Mouse (Mus musculus) MN1 (cell line): ENCODE data around the gene Tmed1.
"Not testable (repeated sequence)": the region's sequence is repeated elsewhere in the genome, so short reads cannot be mapped to it uniquely, and the experiment has no call there.

Experiments
- DNase-seq: peaks from one replicate; pipeline ENCODE4 v3.0.0-alpha.2; 2016; ENCODE audit warnings: low spot score

The Tmed1 gene

DNA sequence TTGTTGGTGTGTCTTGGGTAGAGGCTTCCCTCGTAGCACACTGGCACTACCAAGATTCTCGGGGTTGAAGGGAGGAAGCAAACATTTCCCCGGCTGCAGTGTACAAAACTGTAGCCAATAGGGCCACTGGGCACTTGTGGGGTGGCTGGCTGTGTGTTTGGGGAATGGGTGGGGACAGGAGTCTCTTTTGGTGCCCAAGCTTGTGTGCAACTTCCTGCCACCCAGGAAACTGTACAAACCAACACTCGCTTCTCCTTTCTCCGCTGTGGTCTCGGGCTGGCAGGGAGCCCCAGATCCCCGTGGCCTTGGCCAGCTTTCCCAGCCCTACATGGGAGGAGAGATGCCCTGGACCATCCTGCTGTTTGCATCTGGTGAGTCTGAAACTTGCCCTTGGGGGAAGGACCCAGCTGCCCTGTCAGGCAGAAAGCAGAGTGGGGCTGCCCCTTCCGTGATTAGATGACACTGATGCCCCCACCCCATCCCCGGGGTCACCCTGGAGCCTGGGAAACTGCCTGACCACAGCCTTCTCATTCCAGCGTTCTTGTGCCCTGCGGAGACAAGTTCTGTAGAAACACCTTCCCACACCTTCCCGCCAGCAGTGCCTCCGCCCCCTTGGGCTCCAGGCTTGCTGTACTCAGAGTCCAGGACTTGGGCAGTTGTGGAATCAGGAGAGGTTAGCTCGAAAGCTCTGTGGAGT, 16.0 kb upstream of the Tmed1 start, which contains the start of gene AB124611:
TSS of gene AB124611 (plus strand) at position 240 of the 697 bp plus-strand sequence.
- DNase-seq: no peak

DNA sequence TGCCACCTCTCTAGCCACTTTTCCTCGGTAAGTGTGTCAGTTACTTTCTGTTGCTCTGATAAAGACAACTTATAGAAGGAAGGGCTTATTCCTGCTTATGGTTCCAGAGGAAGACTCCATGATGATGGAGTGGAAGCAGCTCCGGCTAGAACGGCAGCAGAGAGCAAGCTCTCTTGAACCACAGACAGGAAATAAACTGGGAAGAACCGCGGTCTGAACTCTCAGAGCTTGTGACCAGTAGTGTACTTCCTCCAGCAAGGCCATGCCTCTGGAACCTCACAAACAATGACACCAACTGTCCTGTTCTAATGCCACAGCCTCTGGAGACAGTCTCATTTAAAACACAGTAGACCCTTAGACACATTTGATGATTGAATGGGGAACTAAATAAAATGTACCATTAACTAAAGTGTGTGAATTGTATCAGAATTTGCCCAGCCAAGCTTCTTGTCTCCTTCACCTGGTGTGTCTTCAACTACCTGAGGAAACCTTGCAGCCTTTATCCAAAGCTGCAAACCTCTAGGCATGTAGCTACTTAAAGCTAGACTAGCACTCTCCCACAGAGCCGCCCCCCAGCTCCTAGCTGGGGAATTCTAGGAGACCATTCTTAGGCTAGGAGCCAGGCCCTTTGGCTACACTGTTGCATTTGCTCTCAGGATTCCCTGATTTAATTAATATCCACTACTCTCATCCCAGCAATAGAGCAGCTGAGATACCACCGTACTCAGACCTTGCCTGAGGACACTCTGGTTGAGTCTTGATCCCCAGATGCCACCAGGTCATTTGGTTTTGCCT, 15.3 kb upstream of the Tmed1 start:
- DNase-seq: no peak

DNA sequence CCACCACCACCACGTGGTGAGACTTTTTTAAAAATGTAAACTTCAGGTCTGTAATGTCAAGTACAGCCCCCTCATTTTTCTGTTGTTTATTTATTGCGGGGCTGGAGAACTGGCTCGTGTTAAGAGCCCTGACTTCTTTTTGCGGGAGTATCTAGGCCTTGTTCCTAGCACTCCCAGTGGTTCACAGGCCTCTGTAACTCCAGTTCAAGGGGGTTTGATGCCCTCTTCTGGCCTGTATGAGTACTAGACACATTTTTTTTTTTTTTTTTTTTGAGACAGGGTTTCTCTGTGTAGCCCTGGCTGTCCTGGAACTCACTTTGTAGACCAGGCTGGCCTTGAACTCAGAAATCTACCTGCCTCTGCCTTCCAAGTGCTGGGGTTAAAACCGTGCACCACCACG, 8.6 kb upstream of the Tmed1 start:
- DNase-seq: not testable (repeated sequence)

DNA sequence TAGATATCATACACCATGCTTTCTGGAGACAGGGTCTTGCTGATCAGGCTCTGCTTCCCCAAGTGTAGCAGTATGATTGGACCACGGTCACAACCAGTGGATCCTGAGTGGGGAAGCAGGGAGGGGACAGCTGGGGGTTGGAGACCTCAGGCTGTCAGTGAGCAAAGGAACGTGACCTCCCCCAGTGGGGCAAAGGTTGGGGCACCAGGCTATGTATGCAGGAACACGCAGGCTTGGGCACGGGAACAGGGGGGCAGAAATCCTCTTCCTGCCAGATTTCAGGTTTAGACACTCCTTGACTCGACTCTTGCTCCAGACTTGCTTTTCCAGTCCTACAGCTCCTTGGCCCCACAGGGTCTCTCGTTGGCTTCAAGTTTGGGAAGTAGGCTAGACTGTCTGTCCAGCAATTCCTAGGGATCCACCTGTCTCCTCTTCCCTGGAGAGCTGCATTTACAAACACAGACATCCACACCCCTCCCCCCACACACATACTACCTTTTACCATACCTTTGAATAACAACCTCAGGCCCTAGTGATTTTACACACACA, 8.0 kb upstream of the Tmed1 start:
- DNase-seq: no peak

DNA sequence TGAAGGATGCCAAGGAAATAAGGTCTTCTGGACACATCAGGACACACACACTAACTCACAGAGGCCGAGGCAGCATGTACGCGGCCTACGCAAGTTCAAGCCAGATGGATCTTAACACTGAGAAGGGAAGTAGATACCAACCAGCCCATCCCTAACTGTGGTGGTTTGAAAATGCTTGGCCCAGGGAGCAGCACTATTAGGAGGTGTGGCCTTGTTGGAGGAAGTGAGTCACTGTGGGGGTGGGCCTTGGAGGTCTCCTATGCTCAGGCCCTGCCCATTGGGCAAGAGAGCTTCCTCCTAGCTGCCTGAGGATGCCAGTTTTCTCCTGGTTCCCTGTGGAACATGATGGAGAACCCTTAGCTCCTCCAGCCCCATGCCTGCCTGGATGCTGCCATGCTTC, 3.4 kb upstream of the Tmed1 start:
- no peak for DNase-seq

DNA sequence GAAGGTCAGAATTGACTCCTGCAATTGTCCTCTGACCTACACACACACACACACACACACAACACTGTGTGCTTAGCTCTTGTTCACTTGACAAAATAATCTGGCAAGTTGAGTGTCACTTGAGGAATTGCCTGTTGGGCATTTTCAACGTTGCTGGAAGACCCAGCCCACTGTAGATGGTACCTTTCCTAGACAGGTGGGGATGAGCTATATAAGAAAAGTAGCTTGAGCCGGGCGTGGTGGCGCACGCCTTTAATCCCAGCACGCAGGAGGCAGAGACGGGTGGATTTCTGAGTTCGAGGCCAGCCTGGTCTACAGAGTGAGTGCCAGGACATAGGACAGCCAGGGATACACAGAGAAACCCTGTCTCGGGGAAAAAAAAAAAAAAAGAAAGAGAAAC, 1.0 kb upstream of the Tmed1 start:
- no peak for DNase-seq

DNA sequence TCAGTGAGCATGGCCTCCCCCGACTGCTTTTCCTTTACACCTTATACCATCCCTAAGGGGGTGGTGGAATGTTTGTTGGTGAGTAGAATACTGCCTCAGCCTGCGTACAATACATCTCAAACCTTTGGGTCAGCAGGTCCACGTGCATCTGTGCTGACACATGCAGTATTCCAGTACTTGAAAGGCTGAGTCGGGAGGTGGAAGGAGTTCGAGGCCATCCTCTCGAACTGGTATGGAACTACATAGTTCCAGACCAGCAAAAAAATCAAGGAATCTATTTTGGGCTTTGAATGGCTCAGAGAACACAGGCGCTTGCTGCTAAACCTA, 600 bp upstream of the Tmed1 start:
- DNase-seq: no peak

DNA sequence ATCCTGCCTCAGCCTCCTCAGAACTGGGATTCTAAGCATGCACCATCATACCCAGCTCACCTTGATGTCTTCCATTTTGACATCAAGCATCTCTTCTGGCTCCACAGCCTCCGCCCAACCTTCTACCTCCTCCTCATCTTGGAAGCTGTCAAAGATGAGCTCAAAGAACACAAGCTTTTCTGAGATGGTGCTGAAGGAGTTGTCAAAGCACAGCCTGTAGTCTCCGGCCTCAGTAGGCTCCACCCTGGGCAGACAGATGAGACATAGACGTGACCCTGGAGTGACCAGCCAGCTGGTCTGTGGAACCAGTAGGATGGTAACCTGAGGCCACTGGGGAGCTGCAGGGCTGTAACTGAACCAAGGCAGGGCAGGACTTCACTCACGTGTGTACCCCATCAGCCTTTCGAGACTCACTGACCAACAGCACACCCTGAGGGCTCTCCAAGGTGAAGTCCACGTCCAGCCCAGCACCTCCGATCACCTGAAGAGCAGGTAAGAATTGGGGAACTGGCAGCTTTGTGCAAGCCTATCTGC, 1.1 kb downstream of the Tmed1 start:
- DNase-seq: no peak

DNA sequence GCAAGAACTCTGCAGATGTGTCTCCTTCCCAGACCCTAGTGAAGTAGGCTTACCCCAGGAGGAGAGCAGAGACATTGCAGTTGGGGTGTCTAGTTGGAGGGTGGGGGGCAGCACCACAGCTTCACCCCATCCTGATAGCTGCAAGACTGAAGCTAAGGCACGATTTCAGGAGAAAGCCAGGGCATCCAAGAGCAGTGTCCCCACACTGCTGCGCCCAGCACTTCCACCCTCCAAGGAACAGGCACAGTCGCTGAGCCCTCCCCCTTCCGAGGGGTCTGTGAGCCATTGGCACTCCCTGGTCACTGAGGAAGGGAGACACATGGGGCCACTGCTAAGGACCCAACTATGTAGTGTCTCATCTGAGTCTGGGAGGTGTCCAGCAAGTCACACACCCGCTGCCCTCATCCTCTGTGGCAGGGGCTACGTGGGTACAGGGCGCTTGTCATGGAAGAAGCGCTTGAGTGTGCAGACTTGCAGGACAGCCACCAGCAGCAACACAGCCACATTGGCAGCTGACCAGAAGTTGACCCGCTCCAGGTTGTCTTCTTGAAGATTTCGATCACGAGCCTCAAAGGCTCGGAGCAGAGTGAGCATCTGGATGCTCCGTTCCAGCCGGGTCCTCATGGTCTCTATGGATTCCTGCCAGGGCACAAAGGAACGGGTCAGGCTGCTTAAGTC, 2.2 kb downstream of the Tmed1 start:
- peak; percentile 49 for DNase-seq

DNA sequence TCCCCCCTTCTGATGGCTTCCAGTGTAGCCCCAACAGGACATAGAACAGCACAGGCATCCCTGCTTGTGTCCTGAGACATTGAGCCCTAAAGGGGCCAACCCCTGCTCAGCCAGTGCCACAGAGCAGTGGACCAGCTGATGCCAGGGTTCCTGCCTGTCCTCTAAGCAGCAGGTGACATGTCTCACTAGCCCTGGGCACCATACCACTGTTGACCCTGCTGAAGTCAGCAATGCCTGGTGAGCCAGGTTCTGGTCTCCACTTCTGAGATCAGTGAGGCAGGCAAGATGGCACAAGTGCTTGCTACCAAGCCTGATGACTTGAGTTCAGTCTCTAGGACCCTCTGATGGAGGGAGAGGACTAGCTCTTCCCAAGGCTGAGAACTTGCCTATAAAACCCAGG, 4.3 kb downstream of the Tmed1 start:
- DNase-seq: no peak

DNA sequence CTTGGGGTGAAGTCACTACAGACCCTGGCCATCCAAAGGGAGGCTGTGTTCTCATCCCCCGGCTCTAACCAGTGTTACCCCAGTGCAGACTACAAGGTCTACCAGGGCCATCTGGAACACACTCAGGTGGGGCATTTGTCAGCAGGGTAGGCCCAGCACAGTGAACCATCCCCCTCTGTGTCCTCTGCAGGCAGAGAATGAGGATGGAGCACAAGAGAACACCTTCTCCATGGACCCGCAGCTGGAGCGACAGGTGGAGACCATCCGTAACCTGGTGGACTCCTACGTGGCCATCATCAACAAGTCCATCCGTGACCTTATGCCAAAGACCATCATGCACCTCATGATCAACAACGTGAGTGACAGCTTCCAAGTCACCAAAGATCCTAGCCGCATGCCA, 6.7 kb downstream of the Tmed1 start:
- DNase-seq: no peak

DNA sequence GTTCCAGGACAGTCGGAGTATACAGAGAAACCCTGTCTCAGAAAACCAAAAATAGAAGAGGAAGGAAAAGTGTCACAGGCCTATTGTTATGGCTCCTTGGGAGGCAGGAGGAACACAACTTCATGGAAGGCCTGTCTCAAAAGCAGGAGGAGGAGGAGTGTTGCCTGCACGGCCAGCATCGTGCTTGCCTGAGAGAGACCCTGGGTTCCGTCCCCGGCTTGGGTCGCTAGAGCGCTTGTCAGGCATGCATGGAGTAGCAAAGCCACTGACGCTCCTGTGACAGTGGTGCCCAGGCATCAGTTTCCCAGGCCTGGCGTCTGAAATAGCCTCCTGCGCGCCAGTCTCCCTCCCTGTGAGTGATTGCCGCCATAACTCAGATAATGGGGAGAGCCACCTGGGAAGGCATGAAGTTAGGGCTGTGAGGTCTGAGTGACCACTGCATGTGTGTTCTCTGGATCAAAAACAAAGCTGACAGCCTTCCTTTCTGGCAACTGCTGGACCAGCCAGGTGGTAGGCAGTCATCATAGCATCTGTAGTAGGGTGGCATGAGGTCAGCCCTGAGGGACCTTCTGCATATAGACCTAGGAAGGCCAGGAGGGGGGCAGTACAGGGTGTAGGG, 11.7 kb downstream of the Tmed1 start:
- DNase-seq: no peak

DNA sequence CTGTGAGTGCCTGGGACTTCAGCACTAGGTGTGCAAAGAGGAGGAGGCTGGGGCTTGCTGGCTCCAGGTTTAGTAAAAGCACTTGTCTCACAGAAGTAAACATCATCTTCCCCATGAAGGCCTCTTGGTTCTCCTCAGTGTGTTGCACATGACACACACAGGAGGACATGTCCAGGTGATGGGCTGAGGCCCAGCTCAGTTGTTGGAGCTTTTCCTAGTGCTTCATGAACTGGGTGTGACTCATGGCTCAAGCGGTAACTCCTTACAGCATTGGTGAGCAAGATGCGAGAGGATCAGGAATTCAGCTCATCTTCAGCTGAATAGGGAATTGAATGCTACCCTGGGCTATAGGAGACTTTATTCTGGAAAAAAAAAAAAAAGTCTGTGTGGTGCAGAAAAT, 12.4 kb downstream of the Tmed1 start:
- DNase-seq: no peak

DNA sequence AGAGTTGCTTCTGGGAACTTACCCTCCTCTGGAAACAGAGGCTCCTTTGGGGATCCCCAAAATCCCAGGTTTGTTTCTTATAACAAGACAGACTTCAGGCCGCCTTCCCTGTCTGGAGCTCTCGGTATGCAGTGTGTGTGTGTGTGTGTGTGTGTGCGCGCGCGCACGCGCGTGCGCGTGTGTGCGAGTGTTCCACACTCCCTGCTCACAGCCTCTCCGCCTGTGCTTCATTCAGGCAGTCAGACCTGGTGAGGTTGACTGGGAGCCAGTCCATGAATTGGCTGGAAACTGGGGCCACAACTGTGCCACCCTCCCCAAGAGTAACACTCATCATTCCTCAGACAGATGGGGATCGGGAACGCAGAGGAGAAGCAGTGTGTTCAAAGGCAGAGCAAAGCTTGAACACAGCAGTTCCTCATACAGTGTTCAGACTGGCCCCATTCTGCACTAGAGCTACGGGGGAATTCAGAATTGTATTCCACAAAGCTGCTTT, 13.0 kb downstream of the Tmed1 start:
- no peak for DNase-seq

DNA sequence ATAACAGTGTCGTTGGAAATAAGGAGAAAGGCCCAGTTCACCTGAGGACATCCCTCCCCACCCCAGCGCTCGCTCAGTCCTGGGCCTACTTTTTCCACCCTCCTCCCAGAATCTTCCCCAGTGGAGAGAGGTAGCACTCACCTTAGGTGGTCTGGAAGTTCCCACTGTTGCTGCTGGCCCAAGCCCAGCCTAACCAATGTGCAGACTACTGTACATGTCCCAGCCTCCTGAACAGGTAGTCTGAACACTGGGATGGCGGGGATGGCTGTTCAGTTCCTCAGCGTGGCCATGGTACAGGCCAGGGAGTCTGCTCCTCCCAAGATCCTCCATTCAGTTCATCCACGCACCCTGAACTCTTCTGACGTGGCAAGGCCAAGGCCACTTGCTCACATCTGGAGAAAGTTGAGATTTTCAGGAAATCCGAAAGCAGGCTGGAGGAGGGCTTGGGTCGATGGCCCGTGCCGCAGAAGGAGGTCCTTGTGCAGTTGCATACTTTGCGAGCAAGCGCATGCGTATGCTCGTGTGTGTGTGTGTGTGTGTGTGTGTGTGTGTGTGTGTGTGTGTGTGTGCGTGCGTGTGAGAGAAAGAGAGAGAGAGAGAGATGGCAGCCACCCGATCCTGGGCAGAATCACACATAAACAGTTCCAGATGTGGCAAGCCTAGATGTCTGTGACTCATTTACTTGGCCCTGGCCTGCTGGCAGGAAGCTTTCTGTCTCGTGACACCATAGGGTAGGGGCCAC, 13.6 kb downstream of the Tmed1 start:
- no peak for DNase-seq

DNA sequence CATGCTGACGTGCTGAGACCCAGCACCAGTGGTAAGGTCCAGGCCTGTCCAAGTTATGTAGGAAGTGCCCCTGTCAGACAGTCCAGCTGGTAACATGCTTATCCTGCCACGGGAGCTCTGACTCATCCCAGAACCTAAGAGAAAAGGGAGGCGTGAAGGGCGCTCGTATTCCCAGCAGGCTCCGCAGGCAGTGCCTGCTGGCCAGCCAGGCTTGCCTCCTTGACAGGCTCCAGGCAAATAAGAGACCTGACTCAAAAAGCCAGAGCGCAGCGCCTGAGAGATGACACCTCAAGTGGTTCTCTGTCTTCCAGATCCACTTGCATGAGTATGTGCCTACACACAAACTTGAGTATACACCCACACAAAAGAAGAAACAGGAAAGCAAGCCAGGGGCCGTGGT, 15.3 kb downstream of the Tmed1 start:
- peak; percentile 81 for DNase-seq

DNA sequence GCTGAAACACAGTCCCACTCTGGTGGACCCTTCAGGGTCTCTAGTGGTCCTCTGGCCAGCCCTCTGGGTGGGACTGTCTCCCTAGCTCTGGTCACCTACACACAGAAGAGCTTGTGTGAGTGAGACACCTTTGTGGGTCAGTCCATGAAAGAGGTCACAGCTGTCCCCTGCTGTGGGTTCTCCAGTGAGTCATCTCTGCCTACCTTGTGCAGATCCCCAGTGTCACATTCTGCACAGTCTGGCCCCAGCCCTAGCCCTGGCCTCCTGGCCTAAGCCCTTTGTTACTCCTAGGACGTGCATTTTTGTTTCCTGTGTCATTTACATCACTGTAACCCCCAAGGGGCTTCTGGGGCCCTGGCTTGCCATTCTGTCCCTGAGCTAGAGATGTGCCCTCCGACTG, 16.1 kb downstream of the Tmed1 start:
- DNase-seq: no peak

DNA sequence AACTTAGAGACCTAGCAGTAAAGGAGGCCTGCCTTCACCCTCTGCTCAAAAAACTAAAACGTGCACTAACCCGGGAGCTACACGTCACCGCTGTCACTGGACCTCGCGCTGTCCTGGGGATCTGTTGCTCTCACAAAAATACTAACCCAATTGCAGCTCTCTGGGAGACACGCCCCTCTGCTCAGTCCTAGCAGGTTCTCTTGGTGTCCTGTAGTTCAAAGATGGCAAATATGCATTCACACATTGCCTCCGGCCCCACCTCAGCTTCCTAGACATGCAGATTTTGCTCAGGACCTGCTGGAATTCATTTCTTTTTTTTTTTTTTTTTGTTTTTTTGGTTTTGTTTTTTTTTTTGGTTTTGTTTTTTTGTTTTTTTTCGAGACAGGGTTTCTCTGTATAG, 19.4 kb downstream of the Tmed1 start:
- no peak for DNase-seq

DNA sequence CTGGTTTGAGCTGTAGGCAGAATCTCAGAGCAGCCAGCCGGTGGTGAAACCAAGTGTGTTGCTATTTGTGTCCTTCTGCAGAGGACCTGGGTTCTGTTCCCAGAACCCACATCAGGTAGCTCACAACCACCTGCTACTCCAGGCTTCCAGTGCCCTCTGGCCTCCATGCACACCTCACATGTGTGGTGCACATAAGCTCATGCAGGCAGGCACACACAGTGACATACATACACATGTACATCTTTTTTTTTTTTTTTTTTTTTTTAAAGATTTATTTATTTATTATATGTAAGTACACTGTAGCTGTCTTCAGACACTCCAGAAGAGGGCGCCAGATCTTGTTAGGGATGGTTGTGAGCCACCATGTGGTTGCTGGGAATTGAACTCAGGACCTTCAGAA, 21.8 kb downstream of the Tmed1 start:
- not testable (repeated sequence) for DNase-seq

DNA sequence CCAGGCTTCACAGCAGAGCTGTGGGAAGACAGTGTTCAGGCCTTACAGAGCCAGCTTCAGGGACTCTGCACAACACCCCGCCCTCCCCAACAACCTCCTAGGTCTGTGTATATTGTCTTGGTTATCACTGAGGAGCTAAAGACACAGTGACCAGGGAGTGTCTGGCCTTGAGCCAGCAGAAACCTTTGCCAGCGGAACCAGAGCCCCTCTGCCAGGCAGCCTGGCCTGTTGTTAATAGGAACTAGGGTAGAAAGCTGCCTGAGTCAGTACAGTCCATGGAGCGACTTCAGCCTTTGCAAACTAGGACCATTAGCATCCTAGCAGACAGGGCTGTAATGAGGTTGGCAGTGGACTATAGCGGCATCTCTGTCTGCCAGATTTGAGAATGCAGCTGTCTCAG, 26.0 kb downstream of the Tmed1 start:
- peak; percentile 78 for DNase-seq

DNA sequence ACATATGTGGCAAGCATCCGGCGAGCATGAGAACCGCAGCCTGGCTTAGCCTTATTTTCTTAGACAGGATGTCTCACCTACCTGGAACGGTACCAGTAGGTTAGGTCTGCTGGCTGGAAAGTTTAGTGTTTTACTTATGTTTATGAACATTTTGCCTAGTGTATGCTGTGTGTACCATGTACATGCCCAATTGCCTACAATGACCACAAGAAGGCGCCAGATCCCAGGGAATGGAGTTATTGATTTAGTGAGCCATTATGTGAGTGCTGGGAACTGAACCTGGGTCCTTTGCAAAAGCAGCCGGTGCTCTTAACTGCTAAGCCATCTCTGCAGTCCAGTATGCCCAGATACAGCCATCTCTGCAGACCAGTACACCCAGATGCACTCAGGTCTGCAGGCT, 32.3 kb downstream of the Tmed1 start:
- no peak for DNase-seq
